Comparison of ENCODE assay signal across 9 mouse cellular contexts in genomic region chr19:5433951-5434350, GRCm38 (mm10). TPM values are rescaled to one million over a fixed set of nuclear protein-coding genes. Genes with fewer than 3 reads are reported as not detected.
A peak's percentile ranks its signal among the peaks of the same experiment; 100 is the strongest.
DNase-seq lines count a peak whose midpoint lies in the region; ATAC-seq lines count a peak whose summit lies in the region.
"Had no signal": no experiment of that assay in that cellular context is flagged by ENCODE, and none has a peak within 500 bp of the region (broad histone marks: within the 10 kb centered on the region; RNA-seq: fewer than 3 reads in every experiment).

No protein-coding gene starts in this region.

- H3K4me2 ChIP-seq in kidney, embryonic 14.5 days (replicated peaks; ENCODE audit: low read depth, low read length) = peak overlapping the region; percentile 60; the same call in 1 of the 2 replicates
- H3K4me2 ChIP-seq in hindbrain, embryonic 13.5 days = peak overlapping the region; percentile 49; the same call in 1 of the 2 replicates
- H3K4me2 ChIP-seq in midbrain, embryonic 12.5 days (replicated peaks) = peak overlapping the region; percentile 49

- no peak for ATAC-seq in kidney, embryonic 14.5 days (ENCODE audit: low FRiP score, low TSS enrichment)
- ATAC-seq in hindbrain, embryonic 13.5 days (ENCODE audit: low FRiP score) = no peak
- ATAC-seq in midbrain, embryonic 12.5 days (ENCODE audit: low FRiP score, low read depth) = no peak

- no peaks in the 10 kb centered on the region for H3K27me3 ChIP-seq in kidney, embryonic 14.5 days (ENCODE audit: control insufficient read depth, insufficient read depth, low read length)
- peaks cover 19% of the 10 kb centered on the region for H3K27me3 ChIP-seq in hindbrain, embryonic 13.5 days
- H3K27me3 ChIP-seq in midbrain, embryonic 12.5 days = peaks cover 8% of the 10 kb centered on the region; the same call in 1 of the 2 replicates

- no peak for DNase-seq in kidney, adult 11 months
- DNase-seq in NIH3T3 (ENCODE audit: low read depth) (peak; percentile 61), adipocyte (ENCODE audit: low spot score) (no peak)
- DNase-seq in cerebellum, adult 11 months = no peak
- no peak for DNase-seq in spleen, postnatal 4 days (ENCODE audit: low spot score in 2 of 2)

- no peak overlapping the region for H3K4me3 ChIP-seq in kidney, embryonic 14.5 days (ENCODE audit: low read length)
- H3K4me3 ChIP-seq in hindbrain, embryonic 13.5 days = no peak overlapping the region
- no peak overlapping the region for H3K4me3 ChIP-seq in midbrain, embryonic 12.5 days

- no peaks in the 10 kb centered on the region for H3K36me3 ChIP-seq in kidney, embryonic 14.5 days (ENCODE audit: control insufficient read depth, insufficient read depth, low read length)
- H3K36me3 ChIP-seq in hindbrain, embryonic 13.5 days = no peaks in the 10 kb centered on the region
- no peaks in the 10 kb centered on the region for H3K36me3 ChIP-seq in midbrain, embryonic 12.5 days

- no peak overlapping the region; the same call in 1 of the 2 replicates for H3K9ac ChIP-seq in kidney, embryonic 14.5 days (ENCODE audit: low read depth, low read length)
- H3K9ac ChIP-seq in hindbrain, embryonic 13.5 days = no peak overlapping the region
- no peak overlapping the region for H3K9ac ChIP-seq in midbrain, embryonic 12.5 days (replicated peaks)

- H3K27ac ChIP-seq in kidney, embryonic 14.5 days (ENCODE audit: low read depth, low read length) = no peak overlapping the region
- H3K27ac ChIP-seq in hindbrain, embryonic 13.5 days = no peak overlapping the region
- H3K27ac ChIP-seq in midbrain, embryonic 12.5 days (replicated peaks) = no peak overlapping the region

- no peaks in the 10 kb centered on the region for H3K9me3 ChIP-seq in kidney, embryonic 14.5 days (ENCODE audit: control insufficient read depth, low read length)
- H3K9me3 ChIP-seq in hindbrain, embryonic 13.5 days = no peaks in the 10 kb centered on the region
- H3K9me3 ChIP-seq in midbrain, embryonic 12.5 days = no peaks in the 10 kb centered on the region

- peaks cover 18% of the 10 kb centered on the region for H3K4me1 ChIP-seq in kidney, embryonic 14.5 days (ENCODE audit: control insufficient read depth, insufficient read depth, low read length)
- H3K4me1 ChIP-seq in hindbrain, embryonic 13.5 days (replicated peaks) = peaks cover 13% of the 10 kb centered on the region
- peaks cover 8% of the 10 kb centered on the region for H3K4me1 ChIP-seq in midbrain, embryonic 12.5 days

- 65% methylated on average over 7 of the region's 7 CpGs for WGBS in kidney, embryonic 14.5 days
- 72% methylated on average over 7 of the region's 7 CpGs for WGBS in hindbrain, embryonic 13.5 days
- 72% methylated on average over 7 of the region's 7 CpGs for WGBS in midbrain, embryonic 12.5 days

RNA-seq across cellular contexts. Expression of gene AI837181, which starts 9.0 kb away (rescaled TPM):
- polyA plus RNA-seq in kidney, embryonic 14.5 days (2014; fragmentation: Nextera tagmentation; extraction: Ambion mirVana) = 39.0 and 40.8 TPM in 2 replicates
- 68.5 and 69.7 TPM in 2 replicates for polyA plus RNA-seq in hindbrain, embryonic 13.5 days (2015; fragmentation: Nextera tagmentation; extraction: Ambion mirVana)
- 52.4 and 60.3 TPM in 2 replicates for polyA plus RNA-seq in midbrain, embryonic 12.5 days (2016; fragmentation: Nextera tagmentation; extraction: Ambion mirVana)

RNA-seq across cellular contexts. Expression of gene Drap1, which starts 9.2 kb away (rescaled TPM):
- 191 and 248 TPM in 2 replicates for polyA plus RNA-seq in kidney, embryonic 14.5 days (2014; fragmentation: Nextera tagmentation; extraction: Ambion mirVana)
- 322 and 323 TPM in 2 replicates for polyA plus RNA-seq in hindbrain, embryonic 13.5 days (2015; fragmentation: Nextera tagmentation; extraction: Ambion mirVana)
- polyA plus RNA-seq in midbrain, embryonic 12.5 days (2016; fragmentation: Nextera tagmentation; extraction: Ambion mirVana) = 257 and 262 TPM in 2 replicates

RNA-seq across cellular contexts. Expression of gene Fosl1, which starts 13.4 kb away (rescaled TPM):
- not detected in 2 replicates for polyA plus RNA-seq in kidney, embryonic 14.5 days (2014; fragmentation: Nextera tagmentation; extraction: Ambion mirVana)
- 0.48 TPM in 1 of 2 replicates, not detected in the other for polyA plus RNA-seq in hindbrain, embryonic 13.5 days (2015; fragmentation: Nextera tagmentation; extraction: Ambion mirVana)
- polyA plus RNA-seq in midbrain, embryonic 12.5 days (2016; fragmentation: Nextera tagmentation; extraction: Ambion mirVana) = not detected in 2 replicates
- polyA plus RNA-seq: inflammation-experienced regulatory T-cells, adult 6 months had no signal

RNA-seq across cellular contexts. Expression of gene Ccdc85b, which starts 23.7 kb away (rescaled TPM):
- 8.5 and 11.3 TPM in 2 replicates for polyA plus RNA-seq in kidney, embryonic 14.5 days (2014; fragmentation: Nextera tagmentation; extraction: Ambion mirVana)
- 9.6 and 10.2 TPM in 2 replicates for polyA plus RNA-seq in hindbrain, embryonic 13.5 days (2015; fragmentation: Nextera tagmentation; extraction: Ambion mirVana)
- polyA plus RNA-seq in midbrain, embryonic 12.5 days (2016; fragmentation: Nextera tagmentation; extraction: Ambion mirVana) = 10.1 TPM in 2 replicates

RNA-seq across cellular contexts. Expression of gene Fibp, which starts 26.5 kb away (rescaled TPM):
- 122 and 125 TPM in 2 replicates for polyA plus RNA-seq in kidney, embryonic 14.5 days (2014; fragmentation: Nextera tagmentation; extraction: Ambion mirVana)
- 169 and 179 TPM in 2 replicates for polyA plus RNA-seq in hindbrain, embryonic 13.5 days (2015; fragmentation: Nextera tagmentation; extraction: Ambion mirVana)
- polyA plus RNA-seq in midbrain, embryonic 12.5 days (2016; fragmentation: Nextera tagmentation; extraction: Ambion mirVana) = 144 and 149 TPM in 2 replicates
